Mouse (Mus musculus) frontal cortex, adult 2 months (tissue): Measurements from ENCODE around the gene Igfbp2. TPM values are rescaled to one million over a fixed set of nuclear protein-coding genes. Genes with fewer than 3 reads are reported as not detected.

ENCODE experiments used
- DNase-seq, 2 experiments: peaks; one replicate each; pipeline ENCODE4 v3.0.0; 2022; ENCODE audit warnings: low spot score in 1 of 2; ENCODE audit errors: extremely low spot score in 1 of 2
- polyA plus RNA-seq: library from polyadenylated mRNA; depleted of rRNA; stranded (reverse); fragments of >200 nt; gene quantifications from 2 replicates; pipeline ENCODE4 v1.2.3, GENCODE M21; 2012

Igfbp2 gene
- polyA plus RNA-seq, 1 experiment = 133 TPM

DNA sequence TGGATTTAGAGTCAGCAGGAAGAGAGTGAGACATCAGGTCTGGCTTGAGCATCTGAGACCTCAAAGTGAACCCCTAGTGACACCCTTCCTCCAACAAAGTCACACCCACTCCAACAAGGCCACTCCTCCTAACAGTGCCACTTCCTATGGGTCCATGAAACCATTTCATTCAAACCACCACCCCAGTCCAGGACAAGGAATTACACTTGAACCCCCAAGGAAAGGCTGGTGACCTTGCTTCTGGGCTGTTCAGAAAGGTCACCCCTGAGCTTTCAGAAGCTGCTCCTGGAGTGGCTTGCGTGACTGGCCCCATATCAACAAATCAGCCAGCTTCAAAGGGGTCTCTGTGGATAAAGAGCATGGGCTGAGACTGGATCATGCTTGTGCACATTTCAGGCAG, 29.5 kb downstream of the Igfbp2 start:
- DNase-seq = no peak

DNA sequence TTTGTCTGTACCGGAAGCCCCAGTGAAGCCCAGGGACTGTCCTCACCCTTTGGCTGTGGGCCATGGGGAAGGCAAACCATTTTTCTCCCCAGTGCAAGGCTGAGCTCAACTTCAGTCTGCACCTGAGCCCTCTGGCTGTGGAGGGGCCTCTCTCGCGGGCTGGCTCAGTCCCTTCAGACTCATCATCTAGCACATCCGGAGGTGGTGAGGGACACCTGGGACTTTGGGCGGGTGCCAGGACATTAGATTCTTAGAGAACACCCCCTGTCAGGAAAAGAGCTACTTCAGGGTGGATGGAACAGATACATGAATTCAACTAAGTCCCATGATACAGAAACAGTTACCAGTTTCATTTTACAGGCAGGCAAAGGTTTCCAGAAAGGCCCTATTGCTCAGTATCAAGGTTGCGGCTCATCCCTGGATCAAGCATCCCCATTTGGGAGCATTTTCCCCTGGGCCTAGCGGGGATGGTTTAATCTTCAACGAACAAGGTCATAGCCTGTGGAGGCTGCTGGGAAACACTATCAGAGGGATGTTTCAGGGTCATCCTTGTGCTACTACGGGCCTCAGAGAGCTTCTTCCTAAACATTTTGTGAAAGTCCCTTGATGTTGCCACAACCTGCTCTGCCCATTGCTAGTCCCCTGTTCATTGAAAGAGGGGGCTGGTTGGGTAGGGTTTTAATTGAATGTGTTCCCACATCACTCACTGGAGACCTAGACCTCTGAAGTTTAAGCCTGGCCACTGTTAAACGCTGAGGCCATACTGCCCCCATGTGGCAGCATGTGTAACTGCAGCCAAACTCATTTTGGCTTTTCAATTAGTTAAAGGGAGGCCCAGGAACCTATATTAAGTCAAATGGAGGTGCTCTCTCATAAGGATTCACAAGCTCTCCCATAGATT, 30.3 kb downstream of the Igfbp2 start:
- DNase-seq = peak in 1 of 2 experiments; percentile 79

DNA sequence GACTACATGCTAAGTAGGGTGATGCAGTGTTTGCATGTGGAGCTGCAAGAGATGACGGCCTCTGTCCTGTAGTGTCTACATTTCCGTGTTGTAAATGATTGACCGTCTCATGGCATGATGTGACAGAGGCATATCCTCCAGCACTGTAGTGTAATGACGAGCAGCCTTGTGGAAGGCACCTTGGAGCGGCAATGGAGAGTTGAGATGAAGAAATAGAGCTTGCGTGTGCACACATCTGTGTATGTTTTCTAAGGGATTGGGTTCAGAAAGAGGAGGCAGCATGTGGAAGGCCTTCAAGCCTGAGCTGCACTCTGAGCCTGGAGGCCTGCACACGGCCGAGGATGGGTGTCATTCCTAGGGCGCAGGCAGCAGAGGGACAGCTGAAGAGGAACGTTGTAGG, 31.4 kb downstream of the Igfbp2 start:
- no peak for DNase-seq

DNA sequence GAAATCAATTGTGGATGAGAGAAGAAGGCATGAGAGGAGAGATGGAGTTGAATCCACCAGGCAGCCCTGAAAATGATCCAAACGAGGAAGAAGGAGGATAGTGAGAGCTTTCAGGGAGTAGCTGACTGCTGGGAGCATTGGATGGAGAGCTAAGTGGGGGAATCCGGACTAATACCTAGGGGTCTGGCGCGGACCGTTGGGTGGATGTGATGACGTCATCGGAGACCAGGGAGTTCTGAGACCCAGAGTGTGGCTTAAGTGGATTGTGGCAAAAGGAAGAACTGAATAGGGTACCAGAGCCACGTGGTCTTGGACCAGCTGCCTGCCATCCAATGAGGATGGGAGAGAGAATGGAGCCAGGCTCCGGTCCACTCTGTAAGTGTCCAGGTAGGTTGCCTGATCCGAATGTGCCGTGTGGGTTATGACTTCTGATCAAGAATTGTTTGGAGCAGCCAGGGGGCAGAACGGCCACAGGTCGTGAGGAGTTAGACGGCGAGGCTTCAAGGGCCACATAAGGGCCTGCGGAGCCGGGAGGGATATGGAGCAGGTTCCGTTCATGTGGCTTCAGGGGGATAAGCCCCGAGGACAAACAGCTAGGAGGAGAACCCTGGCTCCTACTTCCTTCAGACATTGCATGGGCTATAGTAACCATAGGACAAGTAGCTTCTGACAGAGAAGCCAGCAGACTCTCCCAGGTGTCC, 32.1 kb downstream of the Igfbp2 start:
- DNase-seq = no peak

DNA sequence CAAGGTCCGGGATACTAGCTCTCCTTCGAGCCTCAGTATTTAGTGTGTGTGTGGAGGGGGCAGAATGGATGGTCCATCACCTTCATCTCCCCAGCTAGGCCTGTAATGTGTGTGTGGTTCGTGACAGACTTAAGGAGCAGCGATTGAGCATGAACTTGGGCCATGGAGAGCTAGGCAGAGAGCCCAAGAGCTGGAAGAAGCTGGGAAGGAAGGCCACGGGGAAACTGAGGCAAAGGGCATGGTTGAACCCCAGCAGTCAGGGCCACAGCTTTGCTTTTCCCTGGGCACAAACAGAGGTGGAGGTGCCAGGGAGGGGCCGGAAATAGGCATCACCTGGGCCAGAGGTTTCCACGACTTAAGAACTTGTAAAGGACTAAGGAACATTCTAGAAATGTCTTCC, 32.8 kb downstream of the Igfbp2 start:
- no peak for DNase-seq

DNA sequence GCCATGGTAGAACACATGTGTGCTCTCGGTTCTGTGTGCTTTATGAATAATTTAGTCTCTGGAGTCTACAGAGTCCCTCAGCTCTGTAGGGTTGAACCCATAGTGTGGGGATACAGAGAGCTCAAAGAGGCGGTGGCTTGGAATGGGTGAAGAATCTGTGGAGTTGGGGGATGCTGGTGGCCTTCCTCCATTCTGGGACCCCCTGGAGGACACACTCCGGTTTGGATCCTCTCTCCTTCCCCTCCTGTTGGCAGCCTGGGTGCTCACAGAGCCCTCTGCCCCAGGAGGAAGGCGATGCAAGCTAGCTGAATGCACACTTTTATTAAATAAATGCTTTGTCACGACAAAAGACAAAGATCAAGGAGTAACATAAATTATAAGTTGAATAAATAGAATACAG, 33.3 kb downstream of the Igfbp2 start:
- DNase-seq = no peak

DNA sequence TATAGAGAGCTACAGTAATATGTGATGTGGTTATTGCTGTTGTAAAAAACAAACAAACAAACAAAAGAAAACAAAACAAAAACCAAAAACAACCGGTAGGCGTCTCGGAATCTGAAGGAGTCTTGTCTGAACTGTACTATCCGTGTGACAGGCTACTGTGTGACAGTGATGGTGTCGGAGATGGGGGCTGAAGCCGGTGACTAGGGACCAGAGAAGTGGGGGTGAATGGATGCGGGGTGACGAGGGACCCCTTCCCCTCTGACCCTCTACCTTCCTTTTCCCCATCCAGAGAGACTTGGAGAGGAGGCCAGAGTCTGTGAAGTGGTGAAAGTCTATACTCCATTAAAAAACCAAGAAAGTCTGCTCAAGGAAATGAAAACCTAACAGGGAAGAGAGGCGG, 34.0 kb downstream of the Igfbp2 start:
- no peak for DNase-seq

DNA sequence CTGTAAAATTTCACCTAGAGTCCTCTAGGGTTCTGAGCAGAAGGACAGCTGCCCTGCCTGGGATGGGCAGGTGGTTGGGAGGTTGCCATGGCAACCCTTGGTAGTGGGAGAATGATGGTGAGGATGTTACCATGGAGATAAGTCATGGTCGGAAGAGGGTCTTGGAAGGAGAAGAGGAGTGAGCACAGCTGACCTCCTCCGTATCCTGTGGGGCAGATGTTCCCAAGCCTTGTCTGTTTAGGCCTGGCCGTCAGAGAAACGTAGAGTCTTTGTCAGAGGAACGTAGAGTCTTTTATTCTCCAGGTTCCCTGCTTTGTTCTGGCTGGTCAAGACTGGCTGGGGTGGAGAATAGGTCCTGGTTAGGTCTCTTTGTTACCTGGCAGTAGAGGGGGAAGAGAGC, 34.6 kb downstream of the Igfbp2 start:
- DNase-seq = no peak

DNA sequence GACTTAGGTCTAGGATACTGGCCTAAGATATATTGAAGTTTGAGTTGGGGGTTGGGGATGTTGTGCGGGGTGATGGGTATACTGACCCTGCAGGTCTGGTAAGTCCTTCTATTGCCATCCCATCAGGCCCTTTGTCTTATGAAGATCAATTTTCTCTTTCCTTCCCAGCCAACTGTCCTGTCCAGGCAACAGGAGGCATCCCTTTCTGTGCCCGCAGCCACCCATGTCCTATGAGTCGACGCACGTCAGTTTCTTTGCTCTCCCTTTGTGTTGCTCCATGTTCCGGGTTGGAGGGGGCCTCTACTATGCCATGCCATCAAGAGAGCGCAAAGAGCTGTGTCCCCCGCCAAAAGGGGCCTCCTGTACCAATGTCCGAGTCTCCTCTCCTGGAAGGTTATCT, 35.7 kb downstream of the Igfbp2 start:
- DNase-seq = no peak

DNA sequence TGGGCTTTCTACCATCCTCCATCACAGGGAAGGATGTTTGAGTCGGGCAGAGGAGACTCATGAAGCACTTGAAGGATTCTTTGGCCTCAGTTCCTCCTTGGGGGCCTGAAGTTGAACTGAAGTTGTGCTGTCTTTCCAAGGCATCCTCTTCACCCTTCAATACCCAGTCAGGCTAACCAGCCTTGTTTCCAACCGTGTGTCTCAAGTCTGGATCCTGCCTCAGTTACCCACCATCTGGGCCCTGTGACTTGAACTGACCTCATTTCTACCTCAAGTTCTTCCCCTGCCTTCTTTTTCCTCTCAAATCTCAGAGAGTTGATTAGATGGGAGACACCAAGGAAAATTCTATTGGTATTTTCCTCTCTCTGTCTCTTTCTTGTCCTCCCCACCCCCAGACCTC, 36.2 kb downstream of the Igfbp2 start:
- no peak for DNase-seq

DNA sequence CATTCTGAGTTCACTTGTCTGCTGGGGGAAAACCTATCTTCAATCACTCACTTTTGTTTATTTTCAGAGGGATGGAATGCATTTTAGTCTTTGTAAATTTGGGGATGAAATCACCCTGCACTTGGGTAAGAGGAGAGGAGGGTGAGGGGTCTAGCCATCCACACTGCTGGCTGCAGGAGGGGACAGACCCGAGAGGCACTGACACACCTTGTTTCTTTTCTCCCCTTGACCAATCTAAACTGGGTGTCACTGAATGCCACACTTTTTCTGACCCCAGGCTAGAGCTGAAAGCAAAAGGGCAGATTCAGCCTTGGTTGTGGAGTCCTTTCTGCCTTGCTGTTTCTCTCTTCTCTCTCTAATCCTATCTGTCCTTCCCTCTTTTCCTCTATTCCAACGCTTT, 37.4 kb downstream of the Igfbp2 start:
- no peak for DNase-seq

DNA sequence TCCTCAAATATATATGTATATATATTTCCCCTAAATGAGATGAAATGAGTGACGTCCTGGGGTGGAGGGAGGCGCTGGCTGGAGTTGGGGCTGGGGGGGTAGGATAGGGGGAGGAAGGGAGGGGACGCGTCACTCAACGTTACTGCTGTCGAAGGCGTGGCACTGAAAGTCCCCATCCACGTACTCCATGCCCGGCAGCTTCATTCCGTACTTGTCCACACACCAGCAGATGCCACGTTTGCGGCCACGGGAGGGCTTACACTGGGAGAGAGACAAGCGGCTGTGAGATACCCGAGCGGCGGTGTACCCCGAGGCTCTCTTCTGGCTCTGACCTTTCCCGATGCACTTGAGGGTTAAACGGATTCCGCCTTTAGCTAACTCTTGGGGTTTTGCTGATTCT, 37.9 kb downstream of the Igfbp2 start:
- DNase-seq = no peak

DNA sequence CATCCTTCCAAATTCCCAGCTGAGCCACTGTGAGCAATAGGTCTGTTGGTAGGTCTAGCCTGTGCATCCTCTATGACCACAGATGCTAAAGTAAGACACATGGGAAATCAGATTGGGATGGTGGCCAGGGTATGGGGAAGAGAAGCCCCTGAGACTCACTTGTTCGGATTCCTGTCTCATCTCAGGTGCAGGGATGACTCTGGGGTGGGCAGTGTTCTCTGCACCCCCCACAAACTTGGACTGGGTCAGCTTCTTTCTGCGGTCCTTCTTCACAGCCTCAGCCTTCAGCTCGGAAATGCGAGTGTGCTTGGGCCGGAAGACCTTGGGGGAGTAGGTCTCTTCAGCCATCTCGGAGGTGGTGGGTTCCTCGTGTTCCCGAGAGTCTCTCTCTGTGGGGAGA, 39.4 kb downstream of the Igfbp2 start:
- no peak for DNase-seq

DNA sequence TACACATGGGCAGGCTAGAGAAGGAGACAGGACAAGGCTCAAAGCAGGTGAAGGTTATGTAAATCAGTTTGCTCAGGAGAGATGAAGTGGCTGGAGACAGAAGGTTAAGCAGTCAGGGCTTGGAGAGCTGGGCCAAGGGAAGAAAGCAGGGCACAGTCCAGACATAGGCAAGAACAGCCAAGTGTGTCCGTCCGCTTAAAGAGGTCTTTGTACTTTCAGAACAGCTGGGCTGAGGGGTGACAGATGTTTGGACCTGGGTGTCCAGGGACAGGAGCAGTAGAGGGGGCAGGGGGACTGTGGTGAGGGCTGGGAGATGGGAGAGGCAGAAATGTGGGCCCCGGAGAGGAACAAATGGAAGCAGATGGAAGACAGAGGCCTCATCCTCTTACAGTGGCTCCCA, 40.0 kb downstream of the Igfbp2 start:
- no peak for DNase-seq

DNA sequence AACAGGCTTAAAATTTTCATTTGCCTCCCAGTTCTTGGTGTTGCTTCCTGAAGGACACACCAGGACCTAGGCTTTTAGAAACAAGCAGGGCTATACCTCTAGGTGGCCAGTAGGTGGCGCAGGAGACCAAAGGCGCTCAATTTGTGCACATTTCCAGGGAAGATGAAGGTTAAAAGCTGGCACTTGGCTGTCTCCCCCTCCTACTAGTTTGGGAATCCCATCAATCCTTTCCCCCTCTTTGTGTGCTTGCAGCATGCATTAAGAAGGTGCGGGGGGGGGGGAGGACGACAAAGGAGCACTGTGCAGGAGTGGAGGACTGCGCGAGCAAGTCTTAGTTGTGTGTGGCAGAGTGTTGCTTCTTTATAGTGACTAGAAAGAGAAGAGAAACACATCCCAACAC, 41.6 kb downstream of the Igfbp2 start:
- DNase-seq = peak in 1 of 2 experiments; percentile 90

DNA sequence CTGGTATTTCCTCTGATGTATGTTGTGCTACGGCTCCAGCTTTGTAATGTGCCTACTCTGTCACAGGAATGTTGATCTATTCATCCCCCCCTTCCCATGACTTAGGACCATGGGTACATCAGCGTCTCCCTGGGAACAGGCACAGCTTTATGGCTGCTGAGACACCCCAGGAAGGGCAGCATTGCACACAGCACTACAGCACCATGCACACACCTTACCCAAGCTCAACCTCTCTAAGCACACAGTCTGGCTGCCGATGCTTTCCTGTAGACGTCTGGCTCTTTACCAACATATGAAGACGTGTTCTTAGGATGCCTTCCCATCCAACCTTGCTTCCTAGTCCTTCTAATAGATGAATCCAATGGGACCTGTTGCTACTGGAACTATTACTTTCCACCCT, 42.1 kb downstream of the Igfbp2 start:
- DNase-seq = no peak

DNA sequence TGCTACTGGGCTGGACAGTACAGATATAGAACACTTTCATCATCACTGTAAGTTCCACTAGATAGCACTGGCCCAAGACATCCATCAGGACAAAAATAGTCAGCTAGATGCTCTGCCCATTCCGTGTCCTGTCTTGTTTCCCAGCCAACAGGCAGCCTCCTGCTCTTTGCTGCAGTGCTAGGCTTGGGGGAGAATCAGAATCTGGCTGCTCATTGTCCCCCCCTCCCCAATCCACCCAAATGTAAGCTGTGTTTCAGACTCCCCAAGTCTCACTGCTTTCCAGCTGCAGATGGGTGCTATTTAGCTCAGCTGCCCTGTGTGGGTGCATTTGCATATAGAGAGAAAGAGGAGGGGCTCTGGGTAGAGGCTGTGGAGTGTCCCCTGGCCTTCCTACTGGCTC, 43.0 kb downstream of the Igfbp2 start:
- no peak for DNase-seq

DNA sequence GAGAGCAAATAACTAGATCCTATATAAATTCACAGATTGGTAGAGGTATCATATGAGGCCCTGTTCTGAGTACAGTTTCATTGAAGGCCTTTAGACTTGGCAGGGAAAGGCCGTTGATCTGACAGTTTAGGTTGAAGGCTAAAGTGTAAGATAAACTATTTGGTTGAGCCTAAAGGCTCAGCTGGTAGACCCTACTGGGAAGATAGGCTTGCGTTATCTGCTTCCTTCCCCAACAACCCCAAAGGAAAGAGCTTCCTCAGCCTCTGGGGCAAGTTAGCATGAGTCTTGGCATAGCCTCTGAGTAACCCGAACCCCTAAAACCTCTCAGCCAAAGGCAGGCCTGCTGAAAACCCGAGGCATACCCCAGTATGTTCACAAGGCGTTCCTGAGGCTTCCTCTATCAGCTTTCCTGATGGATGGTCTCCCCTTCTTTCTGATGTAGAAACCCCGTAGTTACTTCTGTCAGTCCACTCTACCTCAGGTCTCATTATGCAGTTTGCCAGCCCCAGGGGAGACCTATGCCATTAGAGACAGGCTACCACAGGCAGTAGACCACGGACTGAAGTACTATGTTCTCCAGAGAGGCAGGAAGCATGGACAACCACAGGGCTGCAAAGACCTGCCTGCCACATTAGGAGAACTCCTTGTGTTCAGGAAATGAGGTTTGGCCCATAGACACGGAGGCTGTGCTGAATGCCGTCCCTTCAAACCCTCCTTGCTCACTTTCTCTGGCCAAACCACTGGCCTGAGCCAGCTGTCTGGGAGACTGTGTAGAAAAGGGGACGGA, 44.3 kb downstream of the Igfbp2 start:
- no peak for DNase-seq

DNA sequence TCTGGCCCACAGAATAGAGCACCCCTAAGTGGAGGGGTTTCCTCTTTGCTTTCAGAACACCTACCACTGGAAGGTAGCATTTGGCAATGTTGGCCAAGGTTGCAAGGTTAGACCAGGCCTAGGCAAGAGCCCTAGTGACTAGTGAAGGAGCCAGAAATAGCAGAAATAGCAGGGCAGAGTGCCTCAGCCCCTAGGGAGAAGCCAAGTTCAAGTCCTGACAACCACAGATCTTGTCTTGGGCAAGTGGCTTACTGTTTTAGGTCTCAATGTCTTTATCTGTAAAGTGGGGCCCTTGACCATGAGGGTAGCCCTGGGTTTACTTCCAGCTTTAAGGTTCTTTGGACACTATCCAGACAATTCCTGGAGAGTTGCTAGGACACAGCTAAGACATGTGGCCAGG, 45.0 kb downstream of the Igfbp2 start:
- no peak for DNase-seq

DNA sequence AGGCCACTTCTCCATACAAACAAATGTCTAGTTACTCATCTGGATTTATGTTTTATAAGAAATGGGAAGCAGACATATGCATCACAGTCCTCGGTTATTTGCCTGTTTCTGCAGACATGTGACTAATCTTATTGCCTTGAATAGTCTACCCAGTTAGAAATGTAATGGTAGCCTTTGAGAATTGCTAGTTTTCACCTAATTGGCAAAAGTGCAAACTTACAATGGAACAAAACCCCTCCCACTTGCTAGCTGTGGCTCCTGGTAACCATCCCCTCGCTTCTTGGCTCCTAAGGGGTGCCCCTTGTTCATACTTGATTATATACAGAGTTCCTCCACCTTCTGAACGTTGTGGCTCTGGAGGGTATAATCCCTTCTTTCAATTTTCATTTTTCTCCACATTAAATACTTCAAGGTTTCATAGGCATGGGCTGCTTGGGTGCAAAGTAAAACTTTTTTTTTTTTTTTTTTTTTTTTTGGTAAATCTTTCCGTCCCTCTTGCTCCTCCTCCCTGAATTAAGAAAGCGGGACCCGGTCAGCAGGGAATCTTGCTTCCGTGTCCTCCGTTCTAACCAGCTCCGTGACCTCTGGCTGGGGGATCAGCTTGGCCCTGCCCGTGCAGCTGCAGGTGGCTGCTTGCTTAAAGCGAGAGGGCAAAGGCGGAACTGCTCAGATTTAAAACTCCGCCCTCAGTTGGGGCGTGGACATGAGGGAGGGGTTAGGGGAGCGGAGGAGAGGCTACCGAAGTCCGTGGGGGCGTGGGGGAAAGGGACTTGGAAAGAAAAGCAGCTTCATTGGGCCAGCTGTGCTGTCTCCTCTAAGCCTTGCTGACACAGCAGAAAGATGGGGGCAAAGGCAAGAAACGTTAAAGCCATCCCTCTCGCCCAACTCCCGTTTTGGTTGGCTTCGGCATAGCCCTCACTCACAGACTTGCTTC, 45.6 kb downstream of the Igfbp2 start:
- peak in 1 of 2 experiments; percentile 67 for DNase-seq
